Mouse (Mus musculus) kidney, postnatal 36 days (tissue): ENCODE measurements around the gene Atf6.

ENCODE experiments used
- DNase-seq, 2 experiments: peaks; one replicate each; pipeline ENCODE4 v3.0.0; 2021 to 2022; ENCODE audit warnings: mixed read lengths in 2 of 2

The Atf6 gene

DNA sequence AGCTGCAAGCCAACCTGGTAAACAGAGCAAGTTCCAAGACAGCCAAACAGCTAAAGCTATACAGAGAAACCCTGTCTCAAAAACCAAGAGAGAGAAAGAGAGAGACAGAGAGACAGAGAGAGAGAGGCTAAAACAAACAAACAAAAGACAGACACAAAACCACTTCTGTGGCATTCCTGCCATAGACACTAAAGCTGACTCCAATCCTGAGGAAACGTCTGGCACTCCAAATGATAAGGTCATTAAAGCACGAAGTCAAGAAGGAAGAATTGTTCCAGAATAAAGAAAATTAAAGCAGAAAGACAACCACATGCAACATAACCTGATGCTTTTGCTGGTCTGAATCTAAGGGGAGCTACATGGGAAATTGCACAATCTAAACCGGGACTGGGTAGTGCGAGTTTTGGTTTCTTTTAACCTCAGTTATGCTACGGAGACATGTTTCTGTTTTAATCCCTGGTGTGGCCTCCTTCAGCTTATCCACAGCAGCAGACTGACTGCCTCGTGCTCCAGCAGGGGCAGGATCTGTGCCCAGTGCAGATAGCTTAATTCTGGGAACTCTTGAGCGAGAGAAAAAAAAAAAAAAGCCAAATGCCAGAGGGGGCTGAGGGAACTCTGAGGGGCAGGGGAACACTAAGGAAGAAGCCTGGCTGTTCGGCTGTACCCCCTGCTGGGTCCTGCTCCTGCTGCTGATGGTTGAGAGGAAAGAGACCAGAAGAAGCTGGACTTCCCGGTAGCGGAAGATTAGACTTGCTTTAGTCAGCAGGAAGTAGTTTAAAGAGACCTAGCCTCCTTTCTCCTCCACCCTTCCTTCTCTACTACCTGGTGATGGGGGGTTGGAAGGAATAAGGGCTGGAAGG is 21.9 kb downstream of the Atf6 start:
- DNase-seq, result no peak

GRCm38 (mm10) chr1:170844380-170844779 is 23.2 kb downstream of the Atf6 start:
- peak in 1 of 2 experiments; percentile 43 for DNase-seq

DNA sequence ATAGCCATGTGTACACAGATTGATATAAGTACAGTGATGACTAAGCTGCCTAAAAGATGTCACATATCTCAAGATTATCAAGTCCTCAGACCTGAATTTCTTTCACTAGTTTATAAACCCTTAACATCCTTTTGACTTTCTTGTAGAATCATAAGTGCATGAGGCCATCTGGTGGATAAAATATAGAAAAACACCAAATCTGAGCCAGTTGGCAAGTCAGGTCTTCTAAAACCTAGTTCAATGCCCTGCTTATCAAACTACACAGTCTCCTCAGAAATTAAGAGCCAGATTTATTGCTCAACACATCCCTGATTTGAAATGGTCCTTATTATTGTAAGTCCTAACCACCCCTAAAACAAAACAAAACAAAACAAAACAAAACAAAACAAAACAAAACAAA is 27.9 kb downstream of the Atf6 start:
- DNase-seq, result peak in 1 of 2 experiments; percentile 23

- peak; percentile 28 for DNase-seq
Measured at GRCm38 (mm10) chr1:170834756-170835155, 32.8 kb downstream of the Atf6 start.

DNA sequence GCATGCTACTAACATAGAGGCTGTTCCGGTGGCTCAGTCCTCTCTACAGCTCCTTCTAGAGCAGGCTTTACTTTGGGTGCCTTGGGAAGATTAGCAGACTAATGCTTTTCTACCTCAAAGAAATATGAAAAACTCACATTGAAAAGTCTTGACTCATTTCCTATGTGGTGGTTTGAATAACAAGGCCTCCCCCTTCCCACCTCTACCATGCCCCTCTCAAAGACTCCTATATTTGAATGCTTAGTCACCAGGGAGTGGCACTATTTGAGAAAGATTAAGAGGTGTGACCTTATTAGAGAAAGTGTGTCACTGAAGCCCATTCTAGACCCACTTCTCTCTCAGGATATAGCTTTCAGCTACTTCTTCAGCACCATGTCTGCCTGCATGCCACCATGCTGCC is 37.8 kb downstream of the Atf6 start:
- no peak for DNase-seq

- no peak for DNase-seq
Measured at GRCm38 (mm10) chr1:170829344-170829743, 38.2 kb downstream of the Atf6 start.

DNA sequence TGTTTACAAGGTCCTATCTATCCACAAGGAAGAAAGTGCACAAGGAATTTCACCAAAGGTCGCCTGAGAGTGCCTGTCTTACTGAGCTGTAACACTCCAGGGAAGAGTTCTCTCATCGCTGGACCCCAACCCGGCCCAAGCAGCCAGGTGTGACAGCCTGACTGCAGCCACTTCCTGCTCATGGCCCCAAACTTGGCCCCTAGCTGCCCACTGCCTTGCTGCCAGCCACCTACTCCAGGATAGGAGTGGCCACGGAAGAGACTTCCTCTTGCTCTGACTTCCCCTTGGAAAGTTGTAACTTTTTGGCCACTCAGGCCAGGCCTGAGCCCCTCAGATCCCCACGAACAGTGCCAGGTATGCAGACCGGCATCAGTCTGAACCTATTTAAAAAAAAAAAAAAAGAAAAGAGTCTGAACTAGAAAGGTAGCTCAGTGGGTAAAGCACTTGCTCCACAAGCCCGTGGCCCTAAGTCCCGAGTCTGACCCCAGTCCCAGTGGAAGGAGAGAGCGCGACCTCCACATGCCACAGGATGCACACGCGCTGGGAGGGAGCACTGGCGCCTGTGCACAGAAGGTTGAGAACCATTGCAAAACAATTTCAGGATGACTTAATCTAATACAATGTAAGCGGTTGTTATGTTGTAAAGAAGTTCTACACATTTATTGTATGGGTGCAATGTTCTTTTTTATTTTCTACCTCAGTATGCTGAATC is 47.3 kb downstream of the Atf6 start:
- peak in 1 of 2 experiments; percentile 7 for DNase-seq

DNA sequence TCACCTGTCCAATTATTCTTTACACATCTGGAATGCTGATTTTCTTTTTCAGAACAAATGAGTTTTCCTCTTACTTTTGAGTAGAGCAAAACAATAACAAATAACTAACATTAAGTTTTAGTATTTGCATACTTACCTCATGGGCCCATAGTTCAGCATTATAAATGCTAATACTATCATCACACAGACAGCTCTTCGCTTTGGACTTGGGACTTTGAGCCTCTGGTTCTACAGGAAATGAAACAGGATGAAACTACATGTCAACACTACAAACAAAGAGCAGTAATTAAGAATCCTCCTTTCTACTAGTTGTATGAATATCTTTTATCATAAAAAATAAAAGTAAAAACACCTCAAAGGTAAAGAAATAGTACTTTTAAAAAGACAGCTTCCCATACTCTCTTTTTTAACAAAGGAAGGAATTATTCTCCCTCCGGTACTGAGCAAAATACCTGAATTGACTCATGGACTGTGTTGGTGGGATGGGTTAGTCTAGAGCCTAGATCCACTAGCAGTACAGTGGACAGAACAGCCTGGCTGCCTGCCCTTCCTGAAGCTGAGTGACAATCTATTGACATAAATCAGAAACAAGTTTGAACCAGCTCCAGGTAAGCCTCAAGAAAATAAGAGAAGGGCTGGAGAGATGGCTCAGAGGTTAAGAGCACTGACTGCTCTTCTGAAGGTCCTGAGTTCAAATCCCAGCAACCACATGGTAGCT is 52.1 kb downstream of the Atf6 start:
- peak; percentile 18 to 24 for DNase-seq

GRCm38 (mm10) chr1:170812822-170813221 is 54.7 kb downstream of the Atf6 start:
- DNase-seq, result no peak

GRCm38 (mm10) chr1:170807600-170808270 is 59.8 kb downstream of the Atf6 start:
- no peak for DNase-seq

DNA sequence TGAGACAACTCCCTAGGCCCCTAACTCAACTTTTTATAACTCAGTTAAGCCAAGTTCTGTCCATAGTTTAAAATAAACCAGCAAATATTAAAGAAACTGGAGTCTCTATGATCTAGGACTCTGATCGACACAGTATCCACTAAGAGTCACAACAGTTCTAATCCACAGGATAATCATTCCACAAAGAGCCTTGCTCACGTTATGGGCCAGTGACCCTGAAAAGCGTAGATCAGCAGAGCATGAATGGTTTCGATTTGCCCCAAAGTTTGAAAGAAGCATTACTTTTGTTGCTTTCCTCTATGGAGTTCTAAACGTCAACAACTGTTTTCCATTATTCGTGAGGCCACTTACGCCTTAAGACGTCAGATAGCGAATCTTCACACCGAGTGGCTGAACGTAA is 62.9 kb downstream of the Atf6 start:
- peak; percentile 18 to 34 for DNase-seq

DNA sequence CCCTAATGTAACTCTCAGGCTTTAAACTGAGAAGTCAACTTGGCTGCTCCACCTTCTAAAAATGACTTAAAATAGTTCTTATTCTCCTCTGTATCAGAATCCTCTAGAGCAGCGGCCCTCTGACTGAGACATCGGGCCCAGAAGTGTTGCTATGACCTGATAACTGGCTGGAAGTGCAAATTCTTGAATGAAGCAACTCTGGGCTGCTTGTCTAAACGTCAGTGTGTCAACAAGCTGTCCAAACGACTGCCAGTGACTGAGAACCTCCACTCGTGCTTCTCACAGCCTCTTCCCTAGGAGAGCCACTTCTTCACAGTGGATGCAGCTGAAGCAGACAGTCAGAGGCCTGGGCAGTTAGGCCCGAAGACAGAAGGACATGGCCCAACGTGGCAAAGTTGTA is 64.9 kb downstream of the Atf6 start:
- no peak for DNase-seq

DNA sequence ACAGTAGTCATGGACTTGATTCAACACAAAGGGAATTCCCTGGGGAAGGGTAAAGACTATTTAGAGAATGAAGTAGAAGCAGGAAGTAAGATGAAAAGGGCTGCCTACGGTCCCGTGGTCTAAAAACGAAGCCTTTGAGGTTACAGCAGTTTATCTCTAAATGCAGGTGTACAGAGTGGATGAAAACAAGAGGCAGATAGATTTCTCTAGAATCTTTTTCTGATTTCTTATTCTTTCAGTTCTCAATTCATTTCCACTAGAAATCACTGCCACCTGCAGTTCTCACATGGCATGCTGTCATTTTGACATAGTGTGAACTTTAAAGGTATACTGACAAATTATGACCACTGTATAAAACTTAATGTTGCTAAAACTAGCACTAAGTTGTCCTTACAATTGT is 66.9 kb downstream of the Atf6 start:
- DNase-seq, result no peak

GRCm38 (mm10) chr1:170795741-170796347 is 71.7 kb downstream of the Atf6 start:
- DNase-seq, result no peak

DNA sequence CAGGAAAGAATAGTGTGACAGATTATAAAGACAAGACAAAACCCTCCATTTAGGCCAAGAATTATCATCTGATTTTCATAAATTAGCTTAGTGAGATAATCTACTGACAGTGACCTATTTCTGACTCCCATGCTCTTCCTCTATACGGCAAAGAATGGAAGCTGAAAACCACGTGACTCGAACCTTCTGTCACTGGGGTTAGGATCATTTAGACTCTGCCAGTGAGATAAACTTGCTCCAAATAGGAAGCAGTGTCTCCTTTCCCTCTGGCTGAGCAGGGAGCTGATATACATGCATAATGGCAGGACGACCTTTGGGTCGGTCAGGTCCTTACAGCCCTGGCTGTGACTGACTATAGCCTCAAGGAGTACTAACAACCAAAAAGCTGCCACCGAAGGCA is 76.0 kb downstream of the Atf6 start:
- no peak for DNase-seq

GRCm38 (mm10) chr1:170791001-170791400 is 76.6 kb downstream of the Atf6 start:
- DNase-seq, result no peak

GRCm38 (mm10) chr1:170787643-170788042 is 79.9 kb downstream of the Atf6 start:
- no peak for DNase-seq

GRCm38 (mm10) chr1:170786570-170787341 is 80.8 kb downstream of the Atf6 start:
- DNase-seq, result no peak

DNA sequence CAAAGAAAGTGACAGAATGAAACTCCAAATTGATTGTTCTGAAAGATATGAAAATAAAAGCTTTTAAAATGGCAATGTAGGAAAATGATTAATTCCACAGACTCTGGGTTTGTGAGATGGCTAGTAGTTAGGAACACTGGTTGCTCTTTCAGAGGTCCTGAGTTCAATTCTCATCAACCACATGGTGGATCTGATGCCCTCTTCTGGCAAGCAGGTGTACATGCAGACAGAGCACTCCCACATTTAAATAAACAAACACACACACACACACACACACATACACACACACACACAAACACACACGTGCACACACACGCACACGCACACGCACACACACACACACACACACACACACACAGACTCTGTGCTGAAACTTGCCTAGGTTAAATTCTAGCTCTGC is 89.9 kb downstream of the Atf6 start:
- DNase-seq, result no peak

DNA sequence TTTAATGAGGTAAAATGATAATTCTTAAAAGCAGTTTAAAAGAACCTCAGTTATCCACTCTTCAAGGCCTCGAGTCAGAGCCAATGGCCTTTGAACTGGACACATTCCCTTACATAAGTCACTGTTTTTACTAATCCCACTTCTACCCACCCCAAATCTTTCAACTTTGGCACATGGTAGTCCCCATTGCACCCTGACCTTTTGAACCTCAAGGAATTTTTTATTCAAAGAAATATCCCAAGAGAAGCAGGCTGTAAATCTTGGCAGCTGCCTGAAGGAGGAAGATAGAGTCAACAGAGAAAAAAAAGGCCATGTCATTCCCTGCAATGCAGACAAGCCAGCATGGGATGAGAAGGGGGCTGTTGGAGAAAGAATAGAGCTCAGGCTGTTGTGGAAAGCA is 93.1 kb downstream of the Atf6 start:
- DNase-seq, result peak; percentile 14 to 35

DNA sequence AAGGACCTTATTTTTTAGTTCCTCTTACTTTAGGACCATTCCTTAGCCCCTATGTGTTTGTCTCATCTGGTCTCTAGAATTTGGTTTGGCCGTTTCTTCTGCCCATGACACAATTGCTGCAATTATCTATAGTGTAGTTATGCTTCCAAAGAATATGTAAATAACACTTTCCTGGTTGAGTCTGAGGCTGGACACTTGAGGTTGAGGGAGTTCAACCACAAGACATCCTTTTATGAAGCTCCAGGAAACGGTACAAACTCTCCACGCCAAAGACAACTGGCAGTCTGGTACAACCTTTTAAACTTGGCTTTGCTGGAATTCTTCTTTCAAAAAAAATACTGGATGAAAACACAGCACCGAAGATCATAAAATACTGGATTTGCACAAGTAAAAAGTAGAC is 94.1 kb downstream of the Atf6 start:
- no peak for DNase-seq
